Mouse (Mus musculus) embryonic facial prominence, embryonic 13.5 days (tissue): ENCODE results near the gene 4930503B20Rik. TPM values are rescaled to one million over a fixed set of nuclear protein-coding genes. Genes with fewer than 3 reads are reported as not detected.

Source experiments
- ATAC-seq: fragments of 200-750 bp; cut with Nextera tagmentation; 2 replicates; pipeline ENCODE4 v1.8.0; 2017; ENCODE audit warnings: low read depth; ENCODE audit not compliant: insufficient number of reproducible peaks, insufficient read depth, low FRiP score, low TSS enrichment
- H3K27ac ChIP-seq: fragments of 300-500 bp; sonication (generic); 2 replicates; pipeline ENCODE4 v1.5.1; 2015; ENCODE audit warnings: moderate library complexity, mild to moderate bottlenecking, inconsistent platforms
- H3K27me3 ChIP-seq: fragments of 300-500 bp; sonication (generic); 2 replicates; pipeline ENCODE4 v1.6.1; 2015; ENCODE audit warnings: mild to moderate bottlenecking, inconsistent platforms
- H3K36me3 ChIP-seq: fragments of 300-500 bp; sonication (generic); 2 replicates; pipeline ENCODE4 v1.6.1; 2015; ENCODE audit warnings: mild to moderate bottlenecking, inconsistent platforms
- H3K4me1 ChIP-seq: fragments of 300-500 bp; sonication (generic); 2 replicates; pipeline ENCODE4 v1.6.1; 2015; ENCODE audit warnings: inconsistent platforms
- H3K4me2 ChIP-seq: fragments of 300-500 bp; sonication (generic); 2 replicates; pipeline ENCODE4 v1.6.1; 2015; ENCODE audit warnings: moderate library complexity, mild to moderate bottlenecking, inconsistent platforms
- H3K4me3 ChIP-seq: fragments of 300-500 bp; sonication (generic); 2 replicates; pipeline ENCODE4 v1.5.1; 2015; ENCODE audit warnings: mild to moderate bottlenecking, inconsistent platforms
- H3K9ac ChIP-seq: fragments of 300-500 bp; sonication (generic); 2 replicates; pipeline ENCODE4 v1.6.1; 2015; ENCODE audit warnings: mild to moderate bottlenecking, inconsistent platforms
- H3K9me3 ChIP-seq: fragments of 300-500 bp; sonication (generic); 2 replicates; pipeline ENCODE4 v1.6.1; 2016; ENCODE audit warnings: inconsistent platforms
- WGBS: fragments of 180-500 bp; shearing (Covaris S2); methylation state at CpG from one replicate; pipeline ENCODE4 v1.1.7; 2015; ENCODE audit warnings: mixed read lengths; 5-methylcytosine and 5-hydroxymethylcytosine counted together
- polyA plus RNA-seq: library from polyadenylated mRNA; unstranded; fragments of >200 nt; fragmentation: Nextera tagmentation; extraction: Ambion mirVana; gene quantifications from 2 replicates; pipeline ENCODE4 v1.2.1, GENCODE M21; 2015

4930503B20Rik gene
- polyA plus RNA-seq, 1 experiment from 2014 or later, result 0.13 TPM

GRCm38 (mm10) chr3:146596387-146596786, 54.7 kb downstream of the 4930503B20Rik start:
- no peaks in the 10 kb centered on the region for H3K9me3 ChIP-seq
- H3K4me2 ChIP-seq, result no peak overlapping the region
- no peaks in the 10 kb centered on the region for H3K36me3 ChIP-seq
- H3K4me3 ChIP-seq, result no peak overlapping the region
- WGBS, result 81% methylated on average over 8 of the region's 8 CpGs
- ATAC-seq, result no peak
- H3K27me3 ChIP-seq, result no peaks in the 10 kb centered on the region
- no peaks in the 10 kb centered on the region for H3K4me1 ChIP-seq
- no peak overlapping the region for H3K9ac ChIP-seq
- H3K27ac ChIP-seq, result no peak overlapping the region

- ATAC-seq, result no peak
- no peaks in the 10 kb centered on the region for H3K36me3 ChIP-seq
- WGBS, result 86% methylated on average over 6 of the region's 6 CpGs
- no peaks in the 10 kb centered on the region for H3K4me1 ChIP-seq
- no peak overlapping the region for H3K9ac ChIP-seq
- no peak overlapping the region for H3K4me3 ChIP-seq
- no peaks in the 10 kb centered on the region for H3K9me3 ChIP-seq
- no peaks in the 10 kb centered on the region for H3K27me3 ChIP-seq
- H3K27ac ChIP-seq, result no peak overlapping the region
- no peak overlapping the region for H3K4me2 ChIP-seq
Observed at GRCm38 (mm10) chr3:146595440-146595839, 55.7 kb downstream of the 4930503B20Rik start.

Other genes starting within 250 kb of the 4930503B20Rik start
- 22.1 and 26.4 TPM in 2 replicates for gene Ssx2ip, start 246.7 kb downstream of the 4930503B20Rik start, polyA plus RNA-seq
- gene Ctbs, start 201.5 kb downstream of the 4930503B20Rik start, polyA plus RNA-seq, result 9.1 and 9.6 TPM in 2 replicates
- gene Spata1, start 151.6 kb downstream of the 4930503B20Rik start, polyA plus RNA-seq, result 9.9 and 10.2 TPM in 2 replicates
- gene Gng5, start 151.5 kb downstream of the 4930503B20Rik start, polyA plus RNA-seq, result 857 and 874 TPM in 2 replicates
- 53.3 and 59.5 TPM in 2 replicates for gene Rpf1, start 129.9 kb downstream of the 4930503B20Rik start, polyA plus RNA-seq
- gene Uox, start 80.9 kb downstream of the 4930503B20Rik start, polyA plus RNA-seq, result 0.17 and 0.91 TPM in 2 replicates
- gene Dnase2b, start 35.7 kb downstream of the 4930503B20Rik start, polyA plus RNA-seq, result 0.07 TPM in 1 of 2 replicates, not detected in the other
- gene Samd13, start 34.3 kb upstream of the 4930503B20Rik start, polyA plus RNA-seq, result 1.4 and 1.8 TPM in 2 replicates
- gene Prkacb, start 161.7 kb upstream of the 4930503B20Rik start, polyA plus RNA-seq, result 69.1 and 72.4 TPM in 2 replicates
- 1.6 and 2.3 TPM in 2 replicates for gene Ttll7, start 201.1 kb upstream of the 4930503B20Rik start, polyA plus RNA-seq